In the genomic region with DNA sequence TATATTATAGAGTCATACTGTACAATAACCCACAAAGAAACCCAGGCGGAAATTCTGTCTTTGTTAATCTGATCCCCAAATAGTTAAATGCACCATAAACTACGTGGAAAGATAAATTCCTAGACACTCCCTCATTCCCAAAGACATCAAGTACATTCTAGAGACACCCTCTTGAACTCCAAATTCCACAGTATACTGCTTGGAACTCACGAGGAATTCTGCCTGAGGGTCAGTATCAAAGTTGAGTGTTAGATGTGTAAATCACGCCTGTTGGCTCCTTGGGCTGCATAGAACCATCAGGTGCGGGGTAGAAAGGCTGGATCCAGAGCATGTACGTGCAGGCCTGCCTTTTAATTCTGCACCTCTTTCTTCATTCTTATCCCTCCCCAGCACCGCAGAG, we compare ENCODE assay signal across 22 mouse cellular contexts. TPM values are rescaled to one million over a fixed set of nuclear protein-coding genes. Genes with fewer than 3 reads are reported as not detected.
"Had no signal": no experiment of that assay in that cellular context is flagged by ENCODE, and none has a peak within 500 bp of the region (broad histone marks: within the 10 kb centered on the region; RNA-seq: fewer than 3 reads in every experiment).

No protein-coding gene starts in this region.

- H3K4me3 ChIP-seq: left cerebral cortex, adult 2 months; limb, embryonic 12.5 days; midbrain, embryonic 12.5 days; midbrain, embryonic 15.5 days; neural tube, embryonic 12.5 days; neural tube, embryonic 15.5 days; stomach, embryonic 15.5 days had no signal

- H3K4me1 ChIP-seq: limb, embryonic 12.5 days; neural tube, embryonic 12.5 days; neural tube, embryonic 15.5 days; stomach, embryonic 15.5 days had no signal

- H3K27ac ChIP-seq: left cerebral cortex, adult 2 months; limb, embryonic 12.5 days; liver, embryonic 14.5 days; macrophage; midbrain, embryonic 12.5 days; midbrain, embryonic 15.5 days; neural tube, embryonic 12.5 days; neural tube, embryonic 15.5 days; stomach, embryonic 15.5 days had no signal

- H3K4me2 ChIP-seq: limb, embryonic 12.5 days; lung, embryonic 14.5 days; midbrain, embryonic 12.5 days; midbrain, embryonic 15.5 days; neural tube, embryonic 12.5 days; neural tube, embryonic 15.5 days; stomach, embryonic 15.5 days had no signal

- ATAC-seq: intestine, postnatal 0 days; midbrain, embryonic 15.5 days had no signal

- DNase-seq: kidney, adult 9 months; kidney, postnatal 10 days; kidney, postnatal 36 days; layer of hippocampus, postnatal 36 days; lung, embryonic 14.5 days; lung, postnatal 14 days; retina, postnatal 1 day; right cerebral cortex, postnatal 25 days; spleen, adult 18-20 months; thymus, adult 18-20 months; thymus, postnatal 36 days had no signal

- H3K9me3 ChIP-seq: limb, embryonic 12.5 days; midbrain, embryonic 12.5 days; midbrain, embryonic 15.5 days; neural tube, embryonic 12.5 days; neural tube, embryonic 15.5 days; stomach, embryonic 15.5 days had no signal

- H3K9ac ChIP-seq: limb, embryonic 12.5 days; liver, embryonic 14.5 days; lung, embryonic 14.5 days; midbrain, embryonic 12.5 days; midbrain, embryonic 15.5 days; neural tube, embryonic 12.5 days; neural tube, embryonic 15.5 days; stomach, embryonic 15.5 days had no signal

- H3K27me3 ChIP-seq: limb, embryonic 12.5 days; midbrain, embryonic 12.5 days; midbrain, embryonic 15.5 days; neural tube, embryonic 12.5 days; neural tube, embryonic 15.5 days; stomach, embryonic 15.5 days had no signal

- H3K36me3 ChIP-seq: limb, embryonic 12.5 days; midbrain, embryonic 12.5 days; midbrain, embryonic 15.5 days; neural tube, embryonic 12.5 days; neural tube, embryonic 15.5 days; stomach, embryonic 15.5 days had no signal

RNA-seq across cellular contexts. Expression of gene Ccdc177, which starts 14.3 kb away (rescaled TPM):
- polyA plus RNA-seq: liver, adult 2 months; liver, embryonic 14.5 days; macrophage had no signal
